7 mouse cellular contexts compared by ENCODE assay signal in genomic region chr6:111372626-111373380, GRCm38 (mm10).
DNase-seq lines count a peak whose midpoint lies in the region; ATAC-seq lines count a peak whose summit lies in the region.

No protein-coding gene starts in this region.

- H3K27me3 ChIP-seq in hindbrain, embryonic 15.5 days = no peaks in the 10 kb centered on the region
- no peaks in the 10 kb centered on the region for H3K27me3 ChIP-seq in midbrain, embryonic 13.5 days

- no peak overlapping the region for H3K9ac ChIP-seq in hindbrain, embryonic 15.5 days
- no peak overlapping the region for H3K9ac ChIP-seq in midbrain, embryonic 13.5 days (replicated peaks)

- no peak overlapping the region for H3K4me2 ChIP-seq in hindbrain, embryonic 15.5 days
- H3K4me2 ChIP-seq in midbrain, embryonic 13.5 days (replicated peaks) = no peak overlapping the region

- H3K27ac ChIP-seq in hindbrain, embryonic 15.5 days (replicated peaks) = peak overlapping the region; percentile 64
- H3K27ac ChIP-seq in midbrain, embryonic 13.5 days = peak overlapping the region; percentile 56; the same call in 1 of the 2 replicates

- DNase-seq in cerebellum, adult 11 months = peak; percentile 26
- peak; percentile 77 to 86 for DNase-seq in cerebellum, postnatal 10 days
- no peak for DNase-seq in adrenal gland, postnatal 36 days
- no peak for DNase-seq in testis, postnatal 10 days (ENCODE audit: low spot score)
- no peak for DNase-seq in liver

- peak; percentile 82 for ATAC-seq in hindbrain, embryonic 15.5 days (ENCODE audit: low FRiP score, low read depth)
- ATAC-seq in midbrain, embryonic 13.5 days = peak; percentile 83

- no peak overlapping the region for H3K4me3 ChIP-seq in hindbrain, embryonic 15.5 days
- no peak overlapping the region for H3K4me3 ChIP-seq in midbrain, embryonic 13.5 days (replicated peaks)

- no peaks in the 10 kb centered on the region for H3K9me3 ChIP-seq in hindbrain, embryonic 15.5 days
- H3K9me3 ChIP-seq in midbrain, embryonic 13.5 days = no peaks in the 10 kb centered on the region

- WGBS in hindbrain, embryonic 15.5 days = 17% methylated on average over 11 of the region's 11 CpGs
- WGBS in midbrain, embryonic 13.5 days = 27% methylated on average over 11 of the region's 11 CpGs

- H3K36me3 ChIP-seq in hindbrain, embryonic 15.5 days = no peaks in the 10 kb centered on the region
- H3K36me3 ChIP-seq in midbrain, embryonic 13.5 days = no peaks in the 10 kb centered on the region

- H3K4me1 ChIP-seq in hindbrain, embryonic 15.5 days (replicated peaks) = peaks cover 20% of the 10 kb centered on the region
- H3K4me1 ChIP-seq in midbrain, embryonic 13.5 days (replicated peaks) = peaks cover 24% of the 10 kb centered on the region

Comparison
In these comparisons a context has a peak if more than half of its experiments do, and no peak if none do; other contexts are left out.
1. DNase-seq: peak in cerebellum, adult 11 months (single experiment) and cerebellum, postnatal 10 days (2 of 2); none in adrenal gland, postnatal 36 days (0 of 2), testis, postnatal 10 days (single experiment) and liver (single experiment).